Mouse (Mus musculus): ENCODE data around the gene Tmem141. TPM values are rescaled to one million over a fixed set of nuclear protein-coding genes. Genes with fewer than 3 reads are reported as not detected.
A peak's percentile ranks its signal among the peaks of the same experiment; 100 is the strongest.

The Tmem141 gene
- total RNA-seq, 2 experiments from 2014 or later = 17.4 to 18.6 TPM

- ATAC-seq (replicated peaks; ENCODE audit: poor library complexity) = peak; percentile 88
These were observed 13.8 kb downstream of the Tmem141 start, which contains the start of gene Rabl6 for GRCm38 (mm10) chr2:25607761-25608622. Gene Rabl6 (minus strand): TSS chr2:25608521.

- ATAC-seq (replicated peaks; ENCODE audit: poor library complexity) = no peak
These were observed 19.3 kb downstream of the Tmem141 start for GRCm38 (mm10) chr2:25602526-25602925.

GRCm38 (mm10) chr2:25600037-25600436, 21.8 kb downstream of the Tmem141 start:
- ATAC-seq (replicated peaks; ENCODE audit: poor library complexity) = no peak

DNA sequence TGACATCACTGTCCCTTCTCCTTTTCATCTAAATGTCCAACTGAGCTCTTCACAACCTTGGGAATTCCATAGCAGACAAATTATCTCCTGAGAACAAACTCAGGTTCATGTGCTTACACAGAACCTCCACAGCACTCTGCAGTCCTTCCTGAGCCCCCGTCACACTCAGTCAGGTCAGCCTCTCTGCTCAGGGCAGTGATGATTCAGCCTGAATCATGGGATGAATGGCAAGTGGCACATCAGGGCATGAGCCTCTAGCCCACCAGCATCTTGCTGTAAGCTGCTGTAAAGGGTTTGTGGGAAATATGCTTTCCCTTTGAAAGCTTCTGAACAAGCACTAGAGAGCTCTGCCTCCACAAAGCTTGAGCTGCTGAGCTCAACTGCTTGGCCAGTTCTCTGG, 23.1 kb downstream of the Tmem141 start:
- no peak for ATAC-seq (replicated peaks; ENCODE audit: poor library complexity)

GRCm38 (mm10) chr2:25596765-25597510, 24.9 kb downstream of the Tmem141 start:
- ATAC-seq (replicated peaks; ENCODE audit: poor library complexity) = no peak

DNA sequence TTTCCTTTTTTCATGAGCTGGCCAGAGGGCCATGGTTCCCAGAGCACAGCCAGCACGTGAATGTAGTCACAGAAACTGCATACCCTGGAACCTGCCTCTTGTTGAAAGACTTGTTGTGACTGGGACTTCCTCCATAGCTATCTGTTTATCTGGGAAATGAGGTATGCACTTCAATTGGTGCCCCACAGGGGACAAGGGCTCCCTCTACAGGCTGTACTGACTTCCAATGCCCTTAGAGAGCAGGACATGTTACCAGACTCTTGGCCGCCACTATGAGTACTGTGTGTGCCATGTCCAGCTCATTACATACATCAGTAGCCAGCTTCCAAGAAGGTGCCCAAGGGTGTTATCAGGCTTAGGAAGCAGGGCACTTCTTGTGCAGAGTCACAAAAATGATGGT, 29.9 kb downstream of the Tmem141 start:
- ATAC-seq (replicated peaks; ENCODE audit: poor library complexity) = peak; percentile 87

- no peak for ATAC-seq (replicated peaks; ENCODE audit: poor library complexity)
These were observed 33.4 kb downstream of the Tmem141 start for GRCm38 (mm10) chr2:25588227-25588907.

DNA sequence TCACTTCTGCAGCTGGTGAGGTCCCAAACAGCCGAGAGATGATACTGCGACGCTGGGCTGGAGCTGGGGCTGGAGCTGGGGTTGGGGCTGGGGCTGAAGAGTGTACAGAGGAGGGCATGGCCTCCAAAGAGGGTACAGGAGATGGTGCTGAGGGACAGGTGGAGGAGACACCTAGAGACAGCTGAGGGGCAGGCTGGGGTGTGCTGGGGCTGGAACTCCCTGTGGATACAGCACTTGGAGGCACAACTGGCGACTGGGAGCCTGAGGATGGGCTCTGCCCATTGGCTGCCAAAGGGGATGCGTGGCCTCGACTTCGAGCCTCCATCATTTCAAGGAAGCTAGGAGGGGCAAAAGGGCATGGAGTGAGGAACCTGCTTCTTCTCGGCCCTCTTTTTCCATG, 34.5 kb downstream of the Tmem141 start:
- no peak for ATAC-seq (replicated peaks; ENCODE audit: poor library complexity)

DNA sequence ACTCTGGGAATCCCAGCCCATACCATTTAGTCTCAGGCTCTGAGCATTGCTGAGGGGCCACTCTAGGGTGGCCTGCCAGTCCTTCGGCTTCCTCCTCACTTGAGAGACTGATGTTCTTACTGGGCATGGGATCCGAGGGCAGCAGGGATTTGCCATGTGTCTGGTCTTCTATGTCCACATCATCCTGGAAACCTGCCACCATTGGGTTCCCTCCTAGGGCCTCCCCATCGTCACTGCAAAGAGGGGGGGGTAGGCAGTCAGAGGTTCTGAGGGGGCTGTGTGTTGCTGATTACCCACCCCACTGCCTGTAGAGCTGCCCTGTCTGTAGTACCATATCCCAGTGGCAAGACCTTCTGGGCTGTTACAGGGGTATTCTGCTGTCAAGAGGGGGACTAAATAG, 36.2 kb downstream of the Tmem141 start:
- ATAC-seq (replicated peaks; ENCODE audit: poor library complexity) = no peak

DNA sequence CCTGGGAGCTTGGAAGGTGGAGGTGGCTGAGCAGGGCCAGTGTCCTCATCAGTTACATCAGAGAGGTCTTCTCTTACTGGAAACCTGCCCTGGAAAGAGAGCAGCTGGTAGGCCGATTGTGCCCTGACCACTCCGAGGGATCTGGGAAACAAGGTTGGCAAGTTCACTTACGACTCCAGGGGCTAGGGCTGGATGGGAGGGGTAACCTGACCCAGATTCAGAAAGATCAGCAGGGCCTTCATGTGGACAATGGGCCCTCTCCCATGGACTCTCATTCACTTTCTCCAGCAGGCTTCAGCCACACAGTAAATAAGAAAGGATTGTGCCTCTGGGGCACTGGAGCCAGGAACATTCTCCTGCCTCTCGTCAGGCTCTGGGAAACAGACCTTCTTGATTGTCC, 36.9 kb downstream of the Tmem141 start:
- no peak for ATAC-seq (replicated peaks; ENCODE audit: poor library complexity)

DNA sequence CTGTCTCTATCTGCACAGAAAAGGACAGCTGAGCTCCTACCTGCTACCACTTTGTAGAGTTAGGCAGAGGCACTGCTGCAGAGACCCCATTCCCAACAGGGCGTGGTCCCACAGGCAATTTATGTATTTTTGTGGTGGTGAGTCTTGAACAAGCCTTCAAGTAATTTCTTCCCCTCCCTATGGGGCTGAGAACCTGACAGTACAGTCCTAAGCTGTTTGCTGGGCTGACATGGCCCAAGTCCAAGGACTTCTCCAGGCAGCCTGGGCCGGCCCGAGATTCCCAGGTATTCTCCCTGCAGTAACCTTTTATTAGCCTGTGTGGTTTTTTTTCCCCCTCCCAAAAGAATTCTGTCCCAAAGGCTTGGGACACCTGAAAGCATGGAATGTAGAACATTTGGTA, 37.7 kb downstream of the Tmem141 start:
- no peak for ATAC-seq (replicated peaks; ENCODE audit: poor library complexity)

- no peak for ATAC-seq (replicated peaks; ENCODE audit: poor library complexity)
These were observed 38.2 kb downstream of the Tmem141 start for GRCm38 (mm10) chr2:25583571-25583970.

DNA sequence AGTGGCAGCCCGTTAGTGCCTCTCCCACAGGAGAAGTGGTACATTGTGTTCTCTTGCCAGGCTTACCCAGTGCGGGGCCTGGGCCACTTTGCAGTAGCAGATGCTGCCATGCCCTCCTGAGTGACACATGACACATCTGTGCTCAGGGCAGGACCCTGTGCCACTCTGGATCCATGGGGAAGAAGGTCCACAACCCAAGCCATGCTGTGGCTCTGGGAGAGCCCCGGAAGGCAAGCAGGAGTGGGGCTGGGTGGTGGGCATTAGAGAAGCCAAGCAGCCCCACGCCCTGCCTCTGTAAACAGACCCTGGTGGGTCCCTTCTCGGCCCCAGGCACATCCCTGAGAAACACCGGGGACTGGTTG, 38.7 kb downstream of the Tmem141 start:
- no peak for ATAC-seq (replicated peaks; ENCODE audit: poor library complexity)

GRCm38 (mm10) chr2:25582466-25583119, 39.2 kb downstream of the Tmem141 start:
- peak; percentile 42 for ATAC-seq (replicated peaks; ENCODE audit: poor library complexity)

DNA sequence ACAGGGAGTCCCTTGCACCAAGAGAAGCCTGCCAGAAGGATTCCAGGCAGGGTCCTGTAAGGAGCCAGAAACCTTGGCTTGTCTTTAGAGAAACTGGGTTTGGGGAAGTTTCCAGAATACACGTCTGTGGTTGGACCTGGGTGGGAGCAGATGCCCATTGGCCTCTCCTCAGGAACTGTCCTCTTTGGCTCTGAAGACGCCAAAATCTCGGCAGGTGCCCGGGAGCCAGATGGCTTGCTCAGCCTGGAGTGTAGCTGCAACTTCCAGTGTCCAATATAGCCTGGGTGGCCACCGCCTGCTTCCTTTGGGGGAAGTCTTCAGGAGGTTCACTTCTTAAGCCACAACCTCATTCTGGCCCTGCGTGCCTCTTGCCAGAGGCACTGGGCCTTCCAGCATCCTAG, 39.9 kb downstream of the Tmem141 start:
- ATAC-seq (replicated peaks; ENCODE audit: poor library complexity) = peak; percentile 3; the same call in 1 of the 2 replicates

GRCm38 (mm10) chr2:25581294-25581864, 40.4 kb downstream of the Tmem141 start, which contains the start of gene Ajm1:
Gene Ajm1 (minus strand): TSS chr2:25581757.
- ATAC-seq (replicated peaks; ENCODE audit: poor library complexity) = peak; percentile 74

DNA sequence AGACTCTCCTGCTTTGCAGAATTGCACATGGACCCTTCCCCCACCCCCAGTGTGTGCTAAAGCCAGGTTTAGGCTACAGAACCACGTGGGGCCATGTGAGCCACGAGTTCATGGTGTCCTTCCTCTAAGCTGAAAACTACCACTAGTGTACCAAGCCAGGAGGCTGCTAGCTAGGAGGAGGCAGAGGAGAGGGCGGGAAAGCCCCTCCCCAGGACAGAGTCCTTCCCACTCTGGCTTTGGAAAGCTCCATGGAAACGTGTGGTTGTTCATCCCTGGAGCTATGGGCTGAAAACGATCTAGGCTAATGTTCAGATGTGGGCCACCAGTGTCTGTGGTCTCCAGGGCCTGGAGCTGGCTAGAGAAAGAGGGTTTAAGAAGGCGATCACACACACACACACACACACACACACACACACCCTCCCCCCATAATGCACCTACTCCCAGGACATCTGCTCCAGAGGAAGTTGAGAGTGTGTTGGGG, 41.1 kb downstream of the Tmem141 start:
- no peak for ATAC-seq (replicated peaks; ENCODE audit: poor library complexity)

DNA sequence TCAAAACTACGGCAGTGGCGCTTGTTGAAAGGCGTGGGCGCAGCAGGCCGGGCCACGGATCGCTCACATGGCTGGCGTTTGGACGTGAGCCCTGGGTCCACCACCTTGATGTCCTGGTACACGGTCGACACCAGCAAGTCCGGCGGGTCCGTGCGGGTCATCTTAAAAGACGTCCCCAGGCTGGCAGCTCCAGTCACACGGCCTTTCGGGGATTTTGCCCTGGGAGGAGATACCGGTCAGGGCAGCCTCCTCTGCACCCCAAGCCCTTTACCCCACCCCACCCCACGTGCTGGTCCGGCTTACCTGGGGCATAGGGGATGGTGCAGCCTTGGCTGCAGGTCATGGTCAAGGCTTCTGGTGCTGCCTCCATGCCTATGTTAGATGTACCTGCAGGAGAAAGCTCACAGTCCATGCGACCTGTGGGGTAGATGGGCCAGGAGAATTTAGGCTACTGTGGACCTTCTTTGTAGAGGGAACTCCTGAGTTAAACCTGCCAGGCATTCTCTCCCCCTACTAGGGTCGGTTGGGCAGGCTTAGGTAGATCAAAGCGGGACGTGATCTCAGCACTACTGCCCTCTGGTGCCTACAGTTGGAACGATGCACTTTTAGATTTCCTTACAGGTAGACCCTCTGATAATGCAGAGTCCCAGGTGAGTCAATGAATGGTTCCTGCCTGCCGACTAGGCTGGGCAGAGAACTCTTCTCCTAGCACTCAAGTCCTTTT, 41.9 kb downstream of the Tmem141 start:
- ATAC-seq (replicated peaks; ENCODE audit: poor library complexity) = 0 out of 2 replicates have a peak, but pooled peaks have one; percentile 16
